Mouse (Mus musculus) lung, adult 2 months (tissue): ENCODE results near the gene Med20. TPM values are rescaled to one million over a fixed set of nuclear protein-coding genes. Genes with fewer than 3 reads are reported as not detected.
"Not testable (repeated sequence)": the region's sequence is repeated elsewhere in the genome, so short reads cannot be mapped to it uniquely, and the experiment has no call there.

Experiments used
- DNase-seq: peaks from one replicate; pipeline ENCODE4 v3.0.0; 2022
- H3K4me1 ChIP-seq: fragments of 200-500 bp; 2 replicates; pipeline ENCODE4 v1.6.1; 2011; ENCODE audit warnings: low read length; ENCODE audit not compliant: control insufficient read depth, insufficient read depth
- H3K4me3 ChIP-seq: fragments of 200-500 bp; replicated peaks from 2 replicates; pipeline ENCODE3; 2011; ENCODE audit warnings: low read depth, mild to moderate bottlenecking, control low read depth, low read length; ENCODE audit errors: extremely low read depth
- CTCF ChIP-seq: fragments of 200-500 bp; IDR thresholded peaks from 2 replicates; pipeline ENCODE4 v1.5.1; 2011; ENCODE audit warnings: mild to moderate bottlenecking, low read length, control low read depth; ENCODE audit not compliant: insufficient read depth
- POLR2A ChIP-seq: fragments of 200-500 bp; IDR thresholded peaks from 2 replicates; pipeline ENCODE4 v1.6.1; 2011; ENCODE audit warnings: low read depth, mild to moderate bottlenecking, control low read depth, low read length, borderline replicate concordance; ENCODE audit errors: extremely low read depth
- WGBS: fragments of 180-500 bp; shearing (Covaris S2); methylation state at CpG from one replicate; pipeline ENCODE4 v1.1.7; 2018; 5-methylcytosine and 5-hydroxymethylcytosine counted together
- polyA plus RNA-seq: library from polyadenylated mRNA; depleted of rRNA; stranded (reverse); fragments of >200 nt; gene quantifications from 2 replicates; pipeline ENCODE4 v1.2.3, GENCODE M21; 2012

The Med20 gene
- polyA plus RNA-seq, 1 experiment = 27.3 TPM

DNA sequence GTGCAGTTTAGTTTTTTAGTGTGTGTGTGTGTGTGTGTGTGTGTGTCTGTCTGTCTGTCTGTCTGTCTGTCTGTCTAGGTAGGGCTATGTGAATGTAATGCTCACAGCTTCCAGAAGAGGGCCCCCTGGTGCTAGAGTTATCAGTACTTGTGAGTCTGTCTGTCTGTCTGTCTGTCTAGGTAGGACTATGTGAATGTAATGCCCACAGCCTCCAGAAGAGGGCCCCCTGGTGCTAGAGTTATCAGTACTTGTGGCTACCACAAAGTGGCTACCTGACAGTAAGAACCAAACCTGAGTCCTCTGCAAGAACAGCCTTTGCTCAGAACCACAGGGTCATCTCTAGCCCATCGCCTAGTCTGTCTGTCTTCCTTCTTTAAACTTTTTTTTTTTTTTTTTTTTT is 35.3 kb downstream of the Med20 start:
- DNase-seq = peak; percentile 68
- 67% methylated on average over 1 of the region's 1 CpGs for WGBS
- H3K4me1 ChIP-seq = no peaks in the 10 kb centered on the region
- TF ChIP-seq CTCF = peak; percentile 36; the same call in 1 of the 2 replicates
- TF ChIP-seq POLR2A = no peak
- no peak overlapping the region for H3K4me3 ChIP-seq

DNA sequence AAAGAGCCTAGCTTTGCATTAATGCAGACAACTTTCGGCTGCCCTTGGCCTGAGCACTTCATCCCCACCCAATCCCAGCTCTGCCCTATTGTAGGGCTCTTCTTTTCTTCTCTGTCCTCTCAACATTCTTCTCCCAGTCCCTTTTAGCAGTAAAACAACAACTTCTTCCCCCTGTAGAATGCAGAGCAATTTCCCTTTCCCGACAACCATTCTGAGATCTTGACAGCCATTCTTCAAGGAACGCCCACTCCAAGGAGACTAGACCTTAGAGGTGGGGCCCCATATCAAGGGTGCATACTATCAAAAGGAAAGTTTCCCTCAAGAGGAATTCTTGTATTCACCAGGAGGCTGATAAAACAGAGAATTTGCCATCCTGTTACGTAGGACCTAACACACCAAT is 37.6 kb downstream of the Med20 start:
- no peak for DNase-seq

DNA sequence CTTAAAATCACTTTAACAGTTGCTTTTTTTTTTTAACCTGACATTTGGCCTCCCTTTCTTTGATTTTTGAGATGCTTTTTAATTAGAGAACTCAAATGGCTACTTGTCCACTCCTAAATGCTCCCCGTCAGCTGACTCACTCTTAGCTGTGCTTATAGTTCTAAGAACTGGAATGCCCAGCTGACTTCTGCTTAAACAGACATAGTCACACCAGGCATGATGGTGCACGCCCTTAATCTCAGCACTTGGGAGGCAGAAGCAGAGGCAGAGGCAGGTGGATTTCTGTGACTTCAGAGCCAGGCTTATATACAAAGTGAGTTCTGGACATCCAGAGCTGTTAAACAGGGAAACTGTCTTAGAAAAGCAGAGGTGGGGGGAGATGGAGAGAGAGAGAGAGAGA is 40.6 kb downstream of the Med20 start:
- 77% methylated on average over 2 of the region's 2 CpGs for WGBS
- no peak for TF ChIP-seq CTCF
- no peak for TF ChIP-seq POLR2A
- no peak for DNase-seq

More for the DNA sequence above, 37.6 kb downstream of the Med20 start:
- Histone ChIP-seq H3K4me3 (no peak overlapping the region), H3K4me1 (no peaks in the 10 kb centered on the region)
- WGBS = 65% methylated on average over 4 of the region's 4 CpGs
- TF ChIP-seq CTCF (no peak), POLR2A (no peak)

DNA sequence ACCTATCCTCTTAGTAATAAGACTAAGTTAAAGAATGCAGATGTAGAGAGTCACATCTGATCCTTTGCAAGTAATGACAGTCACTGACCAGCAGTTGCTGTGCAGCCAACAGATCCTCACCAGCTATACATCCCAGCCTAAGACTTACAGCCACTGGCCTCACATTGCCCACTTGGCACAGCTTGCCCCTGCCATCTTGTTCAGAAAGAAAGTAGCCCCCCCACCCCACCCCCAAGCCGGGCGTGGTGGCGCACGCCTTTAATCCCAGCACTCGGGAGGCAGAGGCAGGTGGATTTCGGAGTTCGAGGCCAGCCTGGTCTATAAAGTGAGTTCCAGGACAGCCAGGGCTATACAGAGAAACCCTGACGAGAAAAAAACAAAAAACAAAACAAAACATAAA is 43.0 kb downstream of the Med20 start:
- not testable (repeated sequence) for H3K4me1 ChIP-seq, DNase-seq, H3K4me3 ChIP-seq
- 95% methylated on average over 8 of the region's 8 CpGs for WGBS

More for the DNA sequence above, 40.6 kb downstream of the Med20 start:
- Histone ChIP-seq H3K4me3 (no peak overlapping the region), H3K4me1 (no peaks in the 10 kb centered on the region)

DNA sequence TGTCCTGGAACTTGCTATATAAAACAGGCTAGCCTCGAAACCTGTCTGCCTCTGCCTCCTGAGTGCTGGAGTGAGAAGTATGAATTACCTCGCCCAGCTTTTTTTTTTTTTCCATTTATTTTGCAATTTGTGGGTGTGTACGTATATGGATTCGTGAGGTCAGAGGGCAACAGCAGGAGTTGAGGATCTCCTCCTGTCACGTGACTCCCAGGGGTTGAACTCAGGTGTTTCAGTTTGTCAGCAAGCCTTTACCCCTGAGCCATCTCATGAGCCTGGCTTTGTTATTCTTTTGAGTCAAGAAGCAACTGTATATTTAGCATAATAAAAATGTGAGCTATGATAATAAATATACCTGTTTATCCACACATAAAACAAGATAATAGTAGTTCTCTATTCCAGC is 44.3 kb downstream of the Med20 start:
- Histone ChIP-seq H3K4me1 (no peaks in the 10 kb centered on the region), H3K4me3 (no peak overlapping the region)
- 58% methylated on average over 5 of the region's 5 CpGs for WGBS
- TF ChIP-seq POLR2A (no peak), CTCF (no peak)
- no peak for DNase-seq

DNA sequence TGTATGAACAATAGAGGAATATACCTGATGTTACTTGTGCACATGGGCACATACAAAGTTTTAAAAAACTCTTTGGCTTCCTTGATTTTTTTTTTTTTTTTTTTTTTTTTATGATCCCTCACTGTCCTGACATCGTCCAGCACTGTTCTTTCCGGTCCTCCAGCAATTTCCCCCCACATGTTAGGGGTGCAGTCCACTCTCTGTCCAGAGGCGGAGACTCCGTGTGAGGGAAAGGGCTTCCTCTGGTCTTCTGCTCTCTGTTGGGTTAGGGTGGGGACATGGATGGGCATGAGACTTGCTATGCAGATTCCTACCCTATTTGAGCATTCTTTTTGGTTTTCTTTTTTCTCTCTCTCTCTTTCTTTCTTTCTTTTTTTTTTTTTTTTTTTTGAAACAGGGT is 46.5 kb downstream of the Med20 start:
- no peak overlapping the region for H3K4me3 ChIP-seq
- no peak for DNase-seq
- TF ChIP-seq CTCF = no peak
- no peak for TF ChIP-seq POLR2A
- WGBS = 65% methylated on average over 4 of the region's 4 CpGs
- no peaks in the 10 kb centered on the region; the same call in 1 of the 2 replicates for H3K4me1 ChIP-seq

DNA sequence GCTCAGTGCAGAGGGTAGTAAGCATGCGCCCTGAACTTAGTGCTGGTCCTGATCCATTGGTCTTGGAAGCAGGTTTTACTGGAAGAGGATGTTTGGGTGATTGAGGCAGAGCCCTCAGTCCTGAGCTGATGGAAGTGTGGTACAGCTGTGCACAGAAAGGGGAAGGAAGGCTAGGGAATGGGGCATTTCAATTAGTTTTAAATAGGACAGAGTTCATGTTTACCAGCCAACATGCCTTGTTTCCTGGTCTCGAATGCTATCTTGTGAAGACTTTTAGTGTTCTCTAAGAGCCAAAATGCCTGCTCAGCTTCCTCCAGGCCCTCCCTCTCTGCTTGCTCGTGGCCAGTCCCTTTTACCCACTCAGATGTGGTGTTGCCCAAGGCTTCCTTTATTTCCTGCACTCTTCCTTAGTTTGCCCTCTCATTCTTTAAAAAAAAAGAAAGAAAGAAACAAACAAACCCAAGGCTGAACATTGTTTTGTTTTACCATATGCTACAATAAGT is 47.4 kb downstream of the Med20 start:
- TF ChIP-seq CTCF (no peak), POLR2A (no peak)
- DNase-seq = no peak
- H3K4me3 ChIP-seq = no peak overlapping the region
- no peaks in the 10 kb centered on the region; the same call in 1 of the 2 replicates for H3K4me1 ChIP-seq
- WGBS = 55% methylated on average over 3 of the region's 3 CpGs

DNA sequence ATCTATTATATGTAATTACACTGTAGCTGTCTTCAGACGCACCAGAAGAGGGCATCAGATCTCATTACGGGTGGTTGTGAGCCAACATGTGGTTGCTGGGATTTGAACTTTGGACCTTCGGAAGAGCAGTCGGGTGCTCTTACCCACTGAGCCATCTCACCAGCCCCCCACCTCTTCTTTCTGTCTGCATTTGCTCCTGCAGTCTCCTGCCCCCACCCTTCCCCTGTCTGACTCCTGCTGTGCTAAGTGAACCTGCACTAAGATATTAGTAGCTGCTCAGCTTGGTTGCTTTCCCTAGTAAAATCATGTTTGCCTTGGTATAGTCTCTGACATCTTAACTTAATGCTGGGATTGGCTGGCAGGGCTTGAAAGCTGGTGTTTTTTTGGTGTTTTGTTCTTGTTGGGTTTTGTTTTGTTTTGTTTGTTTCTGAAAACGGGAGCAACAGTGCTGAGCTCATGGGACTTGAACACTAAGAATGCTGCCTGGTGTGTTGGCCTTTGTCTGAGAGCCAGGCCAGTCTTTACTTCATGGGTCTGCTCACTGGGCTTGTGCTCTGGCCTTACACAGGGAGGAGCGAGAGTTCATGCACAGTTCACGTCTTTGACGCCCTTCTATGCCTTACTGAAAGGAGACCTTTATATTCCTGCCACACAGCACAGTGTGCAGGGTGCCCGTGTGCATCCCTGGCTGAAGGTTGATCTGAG is 51.8 kb downstream of the Med20 start:
- TF ChIP-seq CTCF (no peak), POLR2A (no peak)
- Histone ChIP-seq H3K4me3 (no peak overlapping the region), H3K4me1 (peaks cover 3% of the 10 kb centered on the region)
- WGBS = 70% methylated on average over 9 of the region's 9 CpGs
- no peak for DNase-seq

DNA sequence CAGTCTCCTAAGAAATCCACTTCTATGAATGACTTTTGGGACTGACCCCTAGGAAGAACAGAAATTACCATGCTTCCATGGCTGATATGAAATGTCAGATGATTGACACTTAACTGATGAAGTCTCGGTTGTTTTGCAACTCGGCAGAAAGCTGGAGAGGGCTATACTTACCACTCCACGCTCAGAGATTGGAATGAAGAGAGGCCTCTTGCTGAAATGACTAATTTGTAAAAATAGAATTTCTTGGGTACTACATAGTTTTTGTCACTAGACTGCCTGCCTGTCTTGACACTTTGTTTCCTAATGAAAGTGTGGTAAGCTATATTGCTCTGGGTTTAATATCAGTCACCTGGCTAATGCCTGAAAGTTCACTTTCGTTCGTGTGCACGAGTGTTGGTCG is 53.1 kb downstream of the Med20 start:
- 70% methylated on average over 7 of the region's 7 CpGs for WGBS
- DNase-seq = no peak
- TF ChIP-seq CTCF = no peak
- TF ChIP-seq POLR2A = no peak
- Histone ChIP-seq H3K4me3 (no peak overlapping the region), H3K4me1 (peaks cover 3% of the 10 kb centered on the region)

DNA sequence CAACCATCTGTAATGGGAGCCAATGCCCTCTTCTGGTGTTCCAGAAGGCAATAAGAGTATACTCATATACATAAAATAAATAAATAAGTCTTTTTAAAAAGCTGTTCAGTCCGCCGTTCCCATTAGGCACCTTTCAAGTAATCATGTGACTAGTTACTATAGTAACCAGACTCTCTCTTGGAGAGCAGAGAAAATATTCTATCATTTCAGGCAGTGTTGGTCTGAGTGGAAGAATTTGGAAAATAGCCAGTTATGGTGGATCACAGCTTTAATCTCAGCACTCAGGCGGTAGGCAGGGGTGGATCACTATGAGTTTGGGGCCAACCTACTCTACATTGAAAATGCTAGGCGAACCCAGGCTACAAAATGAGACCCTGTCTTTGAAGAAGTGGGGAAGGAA is 57.8 kb downstream of the Med20 start:
- DNase-seq = no peak
- Histone ChIP-seq H3K4me1 (peaks cover 3% of the 10 kb centered on the region; the same call in 1 of the 2 replicates), H3K4me3 (no peak overlapping the region)
- 62% methylated on average over 4 of the region's 4 CpGs for WGBS
- TF ChIP-seq POLR2A = no peak
- no peak for TF ChIP-seq CTCF
